Mouse (Mus musculus): ENCODE results near the gene 1700013G24Rik. TPM values are rescaled to one million over a fixed set of nuclear protein-coding genes. Genes with fewer than 3 reads are reported as not detected.
A peak's percentile ranks its signal among the peaks of the same experiment; 100 is the strongest.

1700013G24Rik gene
- polyA plus RNA-seq, 1 experiment from 2014 or later = not detected

DNA sequence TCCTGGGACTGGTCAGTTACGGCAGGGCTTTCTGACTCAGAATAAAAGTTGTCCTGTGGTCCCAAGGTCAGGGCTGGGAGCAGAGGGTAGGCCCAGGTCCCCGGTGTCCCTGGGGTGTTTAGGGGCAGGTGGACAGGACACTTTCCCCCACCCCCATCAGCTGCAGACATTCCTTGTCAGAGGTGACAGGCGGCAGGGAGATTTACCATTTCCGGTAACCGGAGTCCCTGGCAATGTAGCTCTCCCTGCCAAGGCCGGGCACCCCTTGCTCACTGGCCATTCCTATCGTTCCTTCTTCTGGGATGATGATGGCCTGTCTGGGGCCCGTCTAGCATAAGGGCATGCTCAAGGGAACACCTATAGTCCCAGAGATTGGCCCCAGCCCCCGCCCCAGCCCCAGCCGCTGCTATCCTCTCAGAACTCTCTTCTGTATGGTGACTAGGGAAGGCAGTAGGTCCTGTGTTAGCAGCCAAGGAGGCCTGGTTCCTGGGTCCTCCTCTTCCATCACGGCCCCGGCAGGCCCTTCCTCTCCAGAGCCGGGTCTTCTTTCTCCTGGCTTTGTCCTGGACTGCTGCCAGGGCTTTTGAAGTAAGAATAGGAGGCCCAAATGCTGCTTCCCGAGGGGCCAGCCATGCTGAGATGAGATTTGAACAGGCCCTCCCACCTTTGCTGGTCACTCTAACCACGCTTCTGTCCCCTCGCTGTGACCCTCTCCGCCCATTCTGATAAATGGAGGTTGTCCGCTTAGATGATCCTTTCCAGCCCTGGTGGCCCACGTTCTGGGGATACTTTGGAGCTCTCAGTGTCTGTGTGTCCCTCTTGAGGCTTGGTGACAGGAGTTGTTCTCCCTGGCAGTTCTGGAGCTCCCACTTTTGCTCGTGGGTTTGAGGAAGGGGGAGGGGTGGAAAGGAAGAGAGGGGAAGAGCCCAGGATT, 33.3 kb downstream of the 1700013G24Rik start:
- WGBS = 22% methylated on average over 20 of the region's 20 CpGs
- peaks cover 85% of the 10 kb centered on the region for H3K4me1 ChIP-seq (replicated peaks; ENCODE audit: control insufficient read depth, insufficient read depth, low read length)
- ATAC-seq (ENCODE audit: low read depth) = no peak
- H3K36me3 ChIP-seq (ENCODE audit: control insufficient read depth, insufficient read depth, low read length) = no peaks in the 10 kb centered on the region
- no peak overlapping the region for H3K4me3 ChIP-seq (ENCODE audit: low read length)
- H3K4me2 ChIP-seq (ENCODE audit: low read depth, low read length) = peak overlapping the region; percentile 12; the same call in 1 of the 2 replicates
- peak overlapping the region; percentile 84 for H3K27ac ChIP-seq (ENCODE audit: low read length)
- no peaks in the 10 kb centered on the region for H3K27me3 ChIP-seq (ENCODE audit: control insufficient read depth, insufficient read depth, low read depth, low read length)
- peak overlapping the region; percentile 59 for H3K9ac ChIP-seq (ENCODE audit: low read length)
- no peaks in the 10 kb centered on the region for H3K9me3 ChIP-seq (ENCODE audit: control insufficient read depth, low read length)

DNA sequence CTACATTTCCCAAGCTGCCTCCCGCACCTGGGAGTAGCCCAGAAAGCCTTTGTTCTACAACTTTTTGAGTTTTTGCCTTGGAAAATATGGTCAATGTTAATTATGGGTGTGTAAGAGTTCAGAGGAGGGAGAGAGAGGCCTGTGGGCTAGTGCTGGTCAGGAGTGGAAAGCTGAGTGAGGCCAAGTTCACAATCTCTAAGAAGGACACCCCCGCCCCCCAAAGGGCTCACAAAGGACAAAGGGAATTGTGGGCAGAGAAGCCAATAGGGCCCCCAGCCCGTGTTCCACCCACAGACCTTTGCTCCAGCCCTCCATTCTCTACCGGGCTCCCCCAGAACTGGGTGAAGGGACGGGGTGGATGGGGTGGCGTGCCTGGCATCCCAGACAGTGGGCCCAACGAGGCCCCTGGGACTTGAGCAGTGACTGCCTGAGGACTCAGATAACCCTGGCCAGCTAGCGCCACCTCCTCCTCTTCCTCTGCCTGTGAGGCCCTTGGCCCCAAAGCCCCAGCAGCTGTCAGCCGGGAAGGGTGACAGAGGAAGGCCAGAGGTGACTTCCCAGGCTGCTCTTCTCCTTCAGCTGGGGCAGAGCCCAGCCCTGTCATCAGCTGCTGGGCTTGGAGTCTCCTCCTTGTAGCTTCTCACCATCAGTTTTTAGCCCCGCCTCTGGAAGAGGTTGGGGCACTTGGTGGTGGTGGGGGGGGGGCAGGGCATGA, 34.4 kb downstream of the 1700013G24Rik start:
- no peaks in the 10 kb centered on the region for H3K27me3 ChIP-seq (ENCODE audit: control insufficient read depth, insufficient read depth, low read depth, low read length)
- no peaks in the 10 kb centered on the region for H3K9me3 ChIP-seq (ENCODE audit: control insufficient read depth, low read length)
- H3K4me1 ChIP-seq (replicated peaks; ENCODE audit: control insufficient read depth, insufficient read depth, low read length) = peaks cover 75% of the 10 kb centered on the region
- H3K36me3 ChIP-seq (ENCODE audit: control insufficient read depth, insufficient read depth, low read length) = no peaks in the 10 kb centered on the region
- H3K27ac ChIP-seq (ENCODE audit: low read length) = peak overlapping the region; percentile 84
- no peak overlapping the region for H3K4me3 ChIP-seq (ENCODE audit: low read length)
- ATAC-seq (ENCODE audit: low read depth) = peak; percentile 69
- H3K9ac ChIP-seq (ENCODE audit: low read length) = peak overlapping the region; percentile 59
- WGBS = 30% methylated on average over 10 of the region's 10 CpGs
- H3K4me2 ChIP-seq (ENCODE audit: low read depth, low read length) = peak overlapping the region; percentile 30; the same call in 1 of the 2 replicates

DNA sequence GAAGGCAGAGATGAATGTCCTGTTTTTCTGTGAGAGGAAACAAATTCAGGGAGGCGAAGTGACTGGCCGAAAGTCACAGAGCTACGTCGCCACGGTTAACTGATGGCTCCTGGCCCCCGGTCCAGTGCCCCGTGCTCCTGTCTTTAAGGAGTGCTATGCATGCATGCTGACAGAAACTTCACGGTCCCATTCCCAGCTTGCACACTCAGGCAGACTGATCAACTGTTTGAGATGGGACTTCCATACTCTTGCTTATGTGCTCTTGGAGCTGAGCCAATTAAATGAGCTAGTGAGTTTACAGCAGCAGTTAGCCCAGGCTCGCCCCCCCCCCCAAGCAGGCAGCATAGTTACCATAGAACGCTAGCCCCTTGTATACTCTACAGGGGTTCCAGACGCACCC, 35.0 kb downstream of the 1700013G24Rik start:
- H3K4me3 ChIP-seq (ENCODE audit: low read length) = no peak overlapping the region
- peaks cover 77% of the 10 kb centered on the region for H3K4me1 ChIP-seq (replicated peaks; ENCODE audit: control insufficient read depth, insufficient read depth, low read length)
- WGBS = 23% methylated on average over 11 of the region's 11 CpGs
- H3K9ac ChIP-seq (ENCODE audit: low read length) = peak overlapping the region; percentile 10; the same call in 1 of the 2 replicates
- H3K27me3 ChIP-seq (ENCODE audit: control insufficient read depth, insufficient read depth, low read depth, low read length) = no peaks in the 10 kb centered on the region
- no peaks in the 10 kb centered on the region for H3K36me3 ChIP-seq (ENCODE audit: control insufficient read depth, insufficient read depth, low read length)
- no peaks in the 10 kb centered on the region for H3K9me3 ChIP-seq (ENCODE audit: control insufficient read depth, low read length)
- peak overlapping the region; percentile 84 for H3K27ac ChIP-seq (ENCODE audit: low read length)
- peak; percentile 18; the same call in 1 of the 2 replicates for ATAC-seq (ENCODE audit: low read depth)
- H3K4me2 ChIP-seq (ENCODE audit: low read depth, low read length) = no peak overlapping the region

DNA sequence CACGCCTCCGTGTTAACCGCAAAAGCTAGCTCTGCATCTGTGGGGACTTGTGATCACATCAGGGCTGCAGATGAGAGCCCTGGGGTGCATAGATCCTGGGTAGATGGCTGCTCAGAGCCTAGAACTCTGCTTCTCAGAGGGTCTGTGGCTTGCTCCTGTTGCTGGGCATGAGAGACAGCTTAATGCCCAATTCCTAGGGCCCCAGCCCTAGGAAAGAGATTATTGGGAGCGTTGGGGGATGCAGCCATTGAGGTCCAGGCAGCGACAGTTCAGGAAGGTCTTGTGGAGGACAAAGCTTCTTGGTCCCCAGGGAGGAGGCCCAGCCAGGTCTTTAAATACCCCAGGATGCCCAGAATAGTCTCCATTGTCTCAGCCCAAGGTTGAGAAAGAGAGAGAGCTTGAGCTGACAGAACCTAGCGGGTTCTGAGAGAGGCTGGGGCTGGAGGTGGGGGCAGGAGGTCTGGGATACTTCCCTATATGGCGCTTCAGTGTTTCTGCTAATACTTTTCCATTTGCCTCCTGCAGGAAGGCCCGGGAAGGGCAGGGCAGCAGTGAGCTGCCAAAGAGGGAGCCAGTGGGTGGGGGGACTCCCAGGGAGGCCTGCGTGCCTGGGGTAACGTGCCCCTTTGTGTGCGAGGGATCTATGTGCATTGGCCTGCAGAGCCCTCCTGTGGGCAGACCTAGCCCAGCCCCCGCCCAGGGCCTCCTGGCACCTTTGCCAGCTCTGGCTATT, 35.7 kb downstream of the 1700013G24Rik start:
- no peak overlapping the region for H3K4me2 ChIP-seq (ENCODE audit: low read depth, low read length)
- WGBS = 16% methylated on average over 12 of the region's 12 CpGs
- H3K9ac ChIP-seq (ENCODE audit: low read length) = 0 out of 2 replicates have a peak overlapping the region, but pooled peaks have one; percentile 3

DNA sequence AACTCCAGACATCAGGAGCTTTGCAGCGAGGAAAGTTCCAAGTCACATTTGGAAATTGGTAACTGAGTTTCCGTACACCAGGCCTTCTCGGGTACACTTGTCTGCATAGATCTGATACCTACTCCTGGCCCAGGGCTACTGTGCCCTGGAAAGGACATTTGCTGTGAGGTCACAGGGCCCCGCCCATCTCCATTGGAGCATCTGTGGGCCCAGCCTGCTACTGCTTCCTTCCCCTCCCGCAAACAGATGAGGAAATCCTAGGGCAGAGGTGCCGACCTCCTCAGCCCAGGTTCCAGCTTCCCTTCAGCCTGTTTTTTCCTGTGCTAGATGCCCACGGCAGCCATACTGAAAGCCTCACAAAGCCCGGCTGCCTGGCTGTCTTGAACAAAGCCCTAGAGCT, 36.9 kb downstream of the 1700013G24Rik start:
- no peaks in the 10 kb centered on the region for H3K36me3 ChIP-seq (ENCODE audit: control insufficient read depth, insufficient read depth, low read length)
- H3K4me1 ChIP-seq (replicated peaks; ENCODE audit: control insufficient read depth, insufficient read depth, low read length) = peaks cover 72% of the 10 kb centered on the region
- no peak overlapping the region for H3K4me2 ChIP-seq (ENCODE audit: low read depth, low read length)
- peak overlapping the region; percentile 46 for H3K9ac ChIP-seq (ENCODE audit: low read length)
- 58% methylated on average over 8 of the region's 8 CpGs for WGBS
- no peak for ATAC-seq (ENCODE audit: low read depth)
- peak overlapping the region; percentile 84 for H3K27ac ChIP-seq (ENCODE audit: low read length)
- no peaks in the 10 kb centered on the region for H3K27me3 ChIP-seq (ENCODE audit: control insufficient read depth, insufficient read depth, low read depth, low read length)
- H3K4me3 ChIP-seq (ENCODE audit: low read length) = no peak overlapping the region
- H3K9me3 ChIP-seq (ENCODE audit: control insufficient read depth, low read length) = no peaks in the 10 kb centered on the region

More for the DNA sequence above, 35.7 kb downstream of the 1700013G24Rik start:
- H3K36me3 ChIP-seq (ENCODE audit: control insufficient read depth, insufficient read depth, low read length) = no peaks in the 10 kb centered on the region
- H3K9me3 ChIP-seq (ENCODE audit: control insufficient read depth, low read length) = no peaks in the 10 kb centered on the region
- H3K27ac ChIP-seq (ENCODE audit: low read length) = peak overlapping the region; percentile 84
- H3K4me1 ChIP-seq (replicated peaks; ENCODE audit: control insufficient read depth, insufficient read depth, low read length) = peaks cover 76% of the 10 kb centered on the region
- H3K27me3 ChIP-seq (ENCODE audit: control insufficient read depth, insufficient read depth, low read depth, low read length) = no peaks in the 10 kb centered on the region
- ATAC-seq (ENCODE audit: low read depth) = peak; percentile 50
- H3K4me3 ChIP-seq (ENCODE audit: low read length) = no peak overlapping the region

DNA sequence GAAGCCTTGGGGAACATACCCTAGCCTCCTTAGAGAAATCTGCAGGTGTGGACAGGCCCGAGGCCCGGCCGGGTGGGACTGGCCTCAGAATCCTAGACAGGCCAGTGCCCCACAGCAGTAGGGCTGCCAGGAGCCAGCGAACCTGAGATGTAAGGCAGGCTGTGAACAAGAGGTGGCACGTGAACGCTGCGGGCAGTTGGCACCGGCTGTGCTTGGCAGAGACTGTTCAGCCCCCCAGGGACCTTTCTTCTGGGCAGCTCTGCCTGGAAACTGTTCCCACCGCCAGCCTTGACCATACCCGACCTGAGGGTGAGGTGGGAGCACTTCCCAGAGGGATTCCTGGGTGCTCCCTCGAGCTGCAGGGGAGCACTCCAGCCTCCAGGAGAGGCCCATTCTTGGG, 39.5 kb downstream of the 1700013G24Rik start:
- WGBS = 66% methylated on average over 11 of the region's 11 CpGs
- Histone ChIP-seq H3K9ac (ENCODE audit: low read length) (no peak overlapping the region), H3K36me3 (ENCODE audit: control insufficient read depth, insufficient read depth, low read length) (no peaks in the 10 kb centered on the region)

DNA sequence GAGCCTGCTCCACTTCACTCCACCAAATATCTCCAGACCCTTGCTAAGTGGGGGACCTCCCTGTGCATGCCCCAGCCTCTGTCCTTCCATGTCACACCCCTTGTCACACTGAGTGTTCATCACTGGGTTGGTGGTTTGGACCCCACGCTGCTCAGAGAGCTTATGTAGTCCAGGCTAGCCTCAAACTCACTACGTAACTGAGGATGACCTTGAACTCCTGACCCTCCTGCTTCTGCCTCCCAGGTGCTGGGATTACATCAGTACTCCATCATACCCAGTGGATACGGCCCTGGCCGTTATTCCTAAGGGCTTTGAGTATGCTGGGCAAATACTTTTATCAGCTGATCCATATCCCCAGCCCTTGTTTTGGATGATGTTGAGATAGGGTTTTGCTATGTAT, 40.1 kb downstream of the 1700013G24Rik start:
- no peak for ATAC-seq (ENCODE audit: low read depth)
- peak overlapping the region; percentile 34 for H3K27ac ChIP-seq (ENCODE audit: low read length)
- no peak overlapping the region for H3K9ac ChIP-seq (ENCODE audit: low read length)
- WGBS = 71% methylated on average over 4 of the region's 4 CpGs
- H3K36me3 ChIP-seq (ENCODE audit: control insufficient read depth, insufficient read depth, low read length) = no peaks in the 10 kb centered on the region
- H3K4me1 ChIP-seq (replicated peaks; ENCODE audit: control insufficient read depth, insufficient read depth, low read length) = peaks cover 61% of the 10 kb centered on the region
- H3K9me3 ChIP-seq (ENCODE audit: control insufficient read depth, low read length) = no peaks in the 10 kb centered on the region
- no peak overlapping the region for H3K4me3 ChIP-seq (ENCODE audit: low read length)
- H3K4me2 ChIP-seq (ENCODE audit: low read depth, low read length) = no peak overlapping the region
- H3K27me3 ChIP-seq (ENCODE audit: control insufficient read depth, insufficient read depth, low read depth, low read length) = no peaks in the 10 kb centered on the region

More for the DNA sequence above, 39.5 kb downstream of the 1700013G24Rik start:
- Histone ChIP-seq H3K4me3 (ENCODE audit: low read length) (no peak overlapping the region), H3K27ac (ENCODE audit: low read length) (peak overlapping the region; percentile 34), H3K4me1 (replicated peaks; ENCODE audit: control insufficient read depth, insufficient read depth, low read length) (peaks cover 61% of the 10 kb centered on the region), H3K9me3 (ENCODE audit: control insufficient read depth, low read length) (no peaks in the 10 kb centered on the region), H3K27me3 (ENCODE audit: control insufficient read depth, insufficient read depth, low read depth, low read length) (no peaks in the 10 kb centered on the region), H3K4me2 (ENCODE audit: low read depth, low read length) (no peak overlapping the region)
- no peak for ATAC-seq (ENCODE audit: low read depth)

DNA sequence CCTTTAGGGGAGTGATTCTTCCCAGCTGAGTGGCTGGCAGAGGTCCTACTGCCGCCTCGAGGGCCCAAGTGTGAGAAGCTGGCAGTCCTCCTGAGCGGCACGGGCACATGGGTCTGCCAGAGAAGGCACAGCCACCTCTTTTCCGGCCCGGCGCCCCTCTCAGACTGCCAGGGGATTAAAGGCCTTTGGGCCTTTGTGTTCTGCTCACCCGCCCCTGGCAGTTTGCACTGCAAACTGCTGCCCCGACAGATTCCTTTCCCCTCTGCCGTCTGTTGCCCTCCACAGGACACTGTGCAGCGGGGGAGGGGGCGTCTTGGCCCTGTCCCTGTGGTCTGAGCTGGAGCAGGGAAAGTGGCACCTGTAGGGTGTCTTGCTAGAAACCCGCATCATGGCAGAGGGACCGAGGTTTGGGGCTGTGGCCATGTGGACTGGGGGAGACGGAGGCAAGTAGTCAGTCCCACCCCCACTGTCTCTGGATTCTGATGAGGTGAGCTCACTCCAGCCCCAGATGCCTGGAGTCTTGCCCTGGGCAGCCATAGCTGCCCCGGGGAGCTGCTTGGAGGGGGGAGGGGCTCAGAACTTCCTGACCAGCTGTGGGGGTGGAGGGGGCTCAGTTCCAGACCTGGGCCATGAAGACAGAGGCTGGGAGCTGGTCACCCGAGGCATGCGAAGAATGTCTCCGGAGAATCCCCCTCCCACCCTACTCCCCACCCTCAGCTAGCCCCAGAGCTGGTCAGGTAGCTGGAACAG, 41.8 kb downstream of the 1700013G24Rik start:
- Histone ChIP-seq H3K4me3 (ENCODE audit: low read length) (no peak overlapping the region), H3K9me3 (ENCODE audit: control insufficient read depth, low read length) (no peaks in the 10 kb centered on the region), H3K36me3 (ENCODE audit: control insufficient read depth, insufficient read depth, low read length) (no peaks in the 10 kb centered on the region), H3K9ac (ENCODE audit: low read length) (peak overlapping the region; percentile 49), H3K4me2 (ENCODE audit: low read depth, low read length) (0 out of 2 replicates have a peak overlapping the region, but pooled peaks have one; percentile 3), H3K4me1 (replicated peaks; ENCODE audit: control insufficient read depth, insufficient read depth, low read length) (peaks cover 54% of the 10 kb centered on the region), H3K27ac (ENCODE audit: low read length) (peak overlapping the region; percentile 90), H3K27me3 (ENCODE audit: control insufficient read depth, insufficient read depth, low read depth, low read length) (no peaks in the 10 kb centered on the region)
- 14% methylated on average over 19 of the region's 19 CpGs for WGBS
- peak; percentile 56 for ATAC-seq (ENCODE audit: low read depth)
